Mouse (Mus musculus): ENCODE results near the gene Gulp1.

Gene Gulp1

DNA sequence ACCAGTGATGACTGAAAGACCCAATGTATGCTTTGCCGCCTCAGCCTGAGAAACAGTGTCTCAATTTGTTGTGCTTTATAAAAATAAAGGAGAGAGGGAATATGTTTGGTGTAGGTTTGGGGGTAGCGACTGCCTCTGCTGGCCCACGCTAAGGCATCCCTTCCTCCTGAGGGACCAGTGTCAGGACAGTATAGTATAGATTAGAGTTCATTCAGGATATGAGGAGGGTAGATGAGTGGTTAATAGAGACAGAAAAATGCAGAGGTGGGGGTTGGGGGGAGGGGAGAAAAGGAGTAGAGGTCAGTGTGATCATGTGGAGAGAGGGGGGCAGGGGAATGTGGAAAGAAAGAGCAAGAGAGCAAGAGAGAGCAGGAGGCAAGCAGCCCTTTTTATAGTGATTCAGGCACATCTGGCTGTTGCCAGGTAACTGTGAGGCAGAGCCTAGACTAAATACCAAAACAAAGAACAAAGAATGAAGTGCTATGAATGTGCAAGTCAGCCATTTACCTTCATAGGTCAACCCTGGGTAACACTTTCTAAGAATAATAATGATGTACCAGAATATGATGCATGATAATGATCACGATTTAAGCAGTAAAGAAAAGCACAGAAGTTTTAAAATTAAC lies 169.6 kb downstream of the Gulp1 start:
- DNase-seq (ENCODE audit: low spot score in 2 of 2), result no peak

DNA sequence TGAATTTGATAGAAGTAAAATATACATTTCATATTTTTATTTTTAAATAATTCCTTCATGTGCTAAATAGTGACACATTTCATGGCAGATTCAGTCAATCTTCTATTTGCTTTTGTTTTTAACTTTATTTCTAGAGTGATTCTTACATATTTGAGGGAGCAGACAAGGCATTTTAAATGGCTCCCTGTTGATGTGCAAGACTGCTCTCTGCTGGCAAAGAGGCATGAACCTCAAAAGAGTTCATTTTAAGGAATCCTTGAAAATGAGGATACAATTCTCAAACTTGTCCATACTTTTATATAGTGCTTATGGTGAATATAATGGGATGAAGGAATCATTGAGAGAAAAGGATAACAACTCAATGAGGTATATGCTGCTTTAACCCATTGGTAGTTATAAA lies 189.9 kb downstream of the Gulp1 start:
- DNase-seq (ENCODE audit: low spot score in 2 of 2), result peak; percentile 37 to 46

DNA sequence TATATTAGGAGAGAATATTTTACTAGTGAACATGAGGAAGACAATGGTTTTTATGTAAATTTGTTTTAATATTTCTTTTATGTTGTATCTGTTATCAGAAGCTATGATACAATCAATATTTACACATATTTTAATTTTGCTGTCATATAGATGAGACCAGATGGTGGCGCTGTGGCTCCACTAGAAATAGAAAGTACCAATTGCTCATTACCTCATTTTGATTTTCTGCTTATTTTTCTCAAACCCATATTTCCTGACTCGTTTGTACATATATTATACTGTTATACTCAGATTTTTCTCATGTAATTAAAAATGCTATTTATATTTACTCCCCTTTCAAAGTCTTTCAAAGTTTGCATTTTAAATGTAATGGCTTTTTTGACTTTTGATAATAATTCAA lies 194.4 kb downstream of the Gulp1 start:
- DNase-seq (ENCODE audit: low spot score in 2 of 2), result peak; percentile 50 to 69

DNA sequence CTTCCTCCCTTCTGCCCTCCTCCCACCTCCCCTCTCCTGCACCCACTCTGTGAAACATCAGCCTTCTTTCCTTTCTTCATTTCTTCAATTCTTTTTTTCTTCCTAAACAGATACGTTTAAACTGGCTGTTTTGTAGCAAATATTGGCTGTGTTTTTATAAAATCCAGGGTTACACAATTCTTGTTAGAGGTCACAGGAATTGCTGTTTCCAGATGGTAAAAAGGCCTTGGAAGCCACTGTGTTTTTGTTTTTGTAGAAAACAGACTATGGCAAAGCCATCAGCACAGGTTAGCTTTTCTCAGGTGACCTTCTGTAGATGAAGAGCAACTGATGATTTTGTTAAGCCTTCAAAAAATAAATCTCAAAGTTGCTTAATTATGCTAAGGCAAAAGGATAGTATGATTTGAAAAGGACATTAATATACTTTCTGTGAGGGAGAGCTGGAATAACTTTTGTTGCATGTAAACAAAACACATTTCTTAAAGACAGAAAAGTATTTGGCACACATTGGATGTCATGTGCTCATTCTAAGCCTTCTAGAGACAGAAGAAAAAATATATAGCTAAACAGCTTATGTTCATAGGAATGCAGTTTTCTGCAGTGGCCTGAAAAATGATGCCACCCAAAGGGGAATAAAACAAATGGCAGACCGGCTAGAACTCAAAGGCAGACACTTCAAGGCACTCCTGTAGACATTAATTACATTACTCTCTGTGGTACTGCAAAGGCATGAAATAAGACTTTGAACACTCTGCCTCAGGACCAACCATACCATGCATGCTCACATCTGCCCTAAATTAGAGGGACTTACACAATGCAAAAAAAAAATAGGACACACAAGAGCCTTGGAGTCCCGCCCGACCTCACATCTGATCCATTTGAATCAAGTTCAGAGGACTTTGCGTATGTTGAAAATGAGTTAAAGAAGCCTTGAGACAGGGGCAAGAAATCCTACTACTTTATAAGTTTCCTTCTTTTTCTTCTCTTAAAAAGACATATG lies 199.7 kb downstream of the Gulp1 start:
- DNase-seq (ENCODE audit: low spot score in 2 of 2), result no peak

DNA sequence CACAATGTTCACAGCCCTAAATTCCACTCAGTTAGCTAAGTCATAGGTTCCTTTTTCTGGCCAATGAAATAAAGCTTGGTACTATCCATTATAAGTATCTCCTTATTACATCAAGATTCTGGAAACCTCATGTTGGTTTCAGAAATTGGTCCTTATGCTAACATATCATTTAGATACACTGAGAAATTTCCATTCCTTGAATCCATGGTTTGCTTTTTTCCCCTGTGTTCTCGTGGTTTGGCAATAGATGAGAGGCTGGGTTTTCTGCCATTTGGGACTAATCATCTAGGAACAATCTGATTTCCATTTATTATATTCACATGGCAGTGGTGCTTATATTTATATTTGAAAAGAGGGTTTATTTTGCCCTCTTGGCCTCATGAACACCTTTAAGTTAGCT lies 226.9 kb downstream of the Gulp1 start:
- DNase-seq (ENCODE audit: low spot score in 2 of 2), result no peak

DNA sequence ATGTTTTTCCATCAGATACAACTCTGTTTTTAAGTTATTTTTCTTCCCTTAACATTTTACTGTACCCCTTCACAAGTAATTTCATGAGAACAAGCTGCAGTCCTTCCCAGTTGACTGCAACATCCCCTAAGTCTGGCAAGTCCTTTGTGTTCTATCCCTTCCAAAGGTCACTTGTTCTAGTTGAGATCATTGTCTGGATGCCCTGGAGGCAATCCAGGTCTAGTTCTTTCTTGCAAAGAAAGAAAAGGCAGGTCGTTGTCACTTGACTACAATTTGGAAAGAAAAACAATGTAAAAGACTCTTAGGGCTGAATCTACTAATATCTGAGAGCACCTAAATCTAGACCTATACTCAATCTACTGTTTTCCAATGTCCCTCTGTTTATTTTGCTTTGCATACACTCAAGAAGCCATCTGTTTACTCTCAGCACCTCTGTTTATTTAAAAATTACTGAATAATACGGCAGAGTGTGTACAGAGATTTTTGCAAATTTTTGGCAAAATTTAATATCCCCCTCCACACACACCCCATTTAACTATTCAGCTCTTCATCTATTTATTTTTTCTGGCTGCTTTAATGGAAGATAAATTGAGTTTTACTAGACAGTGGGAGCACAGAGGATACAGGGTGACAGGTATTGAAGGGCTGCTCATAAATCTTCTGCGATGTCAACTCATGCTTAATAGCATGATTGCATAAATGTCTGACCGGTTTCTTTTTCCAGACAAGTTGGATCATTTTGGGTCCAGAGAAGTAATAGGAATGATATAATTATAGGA lies 252.5 kb downstream of the Gulp1 start:
- no peak for DNase-seq (ENCODE audit: low spot score in 2 of 2)

DNA sequence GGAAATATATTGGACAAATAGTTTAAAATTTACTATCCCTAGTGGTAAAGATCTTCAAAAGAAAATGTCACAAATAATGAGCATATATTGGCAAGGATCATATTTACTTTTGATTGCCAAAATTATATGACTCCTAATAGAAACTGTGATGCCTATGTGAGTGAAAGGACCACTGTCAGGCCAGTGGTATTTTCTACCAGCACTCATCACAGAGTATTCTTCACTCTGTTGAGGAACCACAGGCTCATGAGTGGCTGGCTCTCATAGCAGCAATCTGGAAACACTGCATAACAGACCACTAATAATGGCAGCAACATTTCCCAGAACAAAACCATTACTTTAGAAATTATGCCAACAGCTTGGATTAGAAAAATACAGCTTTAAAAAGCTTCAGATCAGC lies 255.1 kb downstream of the Gulp1 start:
- DNase-seq (ENCODE audit: low spot score in 2 of 2), result no peak

DNA sequence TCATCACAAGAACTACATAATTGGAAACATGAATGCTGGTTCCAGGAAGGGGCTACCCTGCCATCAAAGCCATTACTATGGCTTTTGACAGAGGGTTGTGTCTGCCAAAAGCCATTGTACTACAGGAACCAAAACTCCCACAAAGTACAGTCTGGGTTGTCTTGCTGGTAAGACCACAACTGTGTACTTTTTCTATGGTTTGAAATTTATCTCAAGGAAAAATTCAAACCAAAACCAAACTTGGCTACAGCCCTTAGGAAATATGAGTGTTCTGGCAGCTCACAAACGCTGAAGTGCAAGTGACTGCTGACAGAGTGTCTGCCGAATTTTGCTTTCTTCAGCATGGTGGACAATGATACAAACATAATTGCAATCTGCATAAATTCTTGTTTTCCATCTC lies 259.0 kb downstream of the Gulp1 start:
- DNase-seq (ENCODE audit: low spot score in 2 of 2), result no peak

DNA sequence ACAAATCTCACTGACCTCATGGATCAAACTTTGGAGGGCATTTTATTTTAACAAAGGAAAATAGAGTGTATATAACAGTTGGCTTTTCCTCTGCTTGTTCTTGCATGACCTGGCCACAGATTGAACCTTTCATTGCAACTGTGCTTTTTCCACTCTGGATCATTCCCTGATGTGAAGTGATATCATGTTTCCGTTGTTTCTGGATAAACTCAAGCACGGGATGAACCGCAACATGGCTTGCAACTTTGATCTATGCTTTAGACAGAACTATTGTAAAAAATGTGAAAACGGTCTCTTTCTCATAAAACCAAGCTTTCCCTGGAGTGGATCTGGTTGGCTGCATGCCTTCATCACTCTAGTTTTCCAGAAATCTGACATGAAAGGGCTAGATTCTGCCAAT lies 282.6 kb downstream of the Gulp1 start:
- DNase-seq (ENCODE audit: low spot score in 2 of 2), result no peak
